Mouse (Mus musculus): Measurements from ENCODE around the gene Avpr1b.

Gene Avpr1b

GRCm38 (mm10) chr1:131598905-131599304 is at the start of gene Avpr1b:
Gene Avpr1b (plus strand): TSS chr1:131599239.
- no peak for DNase-seq

- DNase-seq: peak; percentile 50
These were observed 47.1 kb upstream of the Avpr1b start for GRCm38 (mm10) chr1:131551956-131552355.

GRCm38 (mm10) chr1:131553428-131553827 is 45.6 kb upstream of the Avpr1b start:
- DNase-seq: peak; percentile 60

GRCm38 (mm10) chr1:131555042-131555812 is 43.8 kb upstream of the Avpr1b start:
- DNase-seq: peak; percentile 97

GRCm38 (mm10) chr1:131560500-131560899 is 38.5 kb upstream of the Avpr1b start:
- peak; percentile 84 for DNase-seq

- DNase-seq: peak; percentile 56
These were observed 37.0 kb upstream of the Avpr1b start for GRCm38 (mm10) chr1:131562081-131562480.

- DNase-seq: peak; percentile 90
These were observed 33.0 kb upstream of the Avpr1b start for GRCm38 (mm10) chr1:131566056-131566455.

GRCm38 (mm10) chr1:131569721-131570120 is 29.3 kb upstream of the Avpr1b start:
- DNase-seq: no peak

GRCm38 (mm10) chr1:131570391-131570790 is 28.6 kb upstream of the Avpr1b start:
- no peak for DNase-seq

- no peak for DNase-seq
These were observed 25.3 kb upstream of the Avpr1b start for GRCm38 (mm10) chr1:131573721-131574120.

- no peak for DNase-seq
These were observed 19.9 kb upstream of the Avpr1b start for GRCm38 (mm10) chr1:131578943-131579680.

- no peak for DNase-seq
These were observed 18.6 kb upstream of the Avpr1b start for GRCm38 (mm10) chr1:131580389-131580788.

GRCm38 (mm10) chr1:131583598-131583997 is 15.4 kb upstream of the Avpr1b start:
- no peak for DNase-seq

GRCm38 (mm10) chr1:131586836-131587235 is 12.2 kb upstream of the Avpr1b start:
- DNase-seq: no peak

- no peak for DNase-seq
These were observed 1.3 kb downstream of the Avpr1b start for GRCm38 (mm10) chr1:131600314-131600713.

GRCm38 (mm10) chr1:131606719-131607118 is 7.7 kb downstream of the Avpr1b start:
- DNase-seq: no peak

- peak; percentile 88 for DNase-seq
These were observed 13.6 kb downstream of the Avpr1b start for GRCm38 (mm10) chr1:131612556-131613155.

GRCm38 (mm10) chr1:131613361-131614133 is 14.5 kb downstream of the Avpr1b start:
- peak; percentile 95 for DNase-seq

GRCm38 (mm10) chr1:131614641-131615040 is 15.6 kb downstream of the Avpr1b start:
- DNase-seq: peak; percentile 40

- DNase-seq: peak; percentile 61
These were observed 17.1 kb downstream of the Avpr1b start for GRCm38 (mm10) chr1:131616131-131616530.

- DNase-seq: no peak
These were observed 17.6 kb downstream of the Avpr1b start for GRCm38 (mm10) chr1:131616546-131617220.

- DNase-seq: no peak
These were observed 19.5 kb downstream of the Avpr1b start for GRCm38 (mm10) chr1:131618576-131618975.

All from heart, adult 11 months (tissue).